9 mouse cellular contexts compared by ENCODE assay signal in genomic region chr4:111626118-111626830, GRCm38 (mm10).
DNase-seq lines count a peak whose midpoint lies in the region; ATAC-seq and TF ChIP-seq lines count a peak whose summit lies in the region.
"Had no signal": no experiment of that assay in that cellular context is flagged by ENCODE, and none has a peak within 500 bp of the region (broad histone marks: within the 10 kb centered on the region; RNA-seq: fewer than 3 reads in every experiment).

No protein-coding gene starts in this region.

- 40% methylated on average over 8 of the region's 8 CpGs for WGBS in cerebellum, adult 2 months
- 37% methylated on average over 8 of the region's 8 CpGs for WGBS in forebrain, postnatal 0 days
- 39% methylated on average over 8 of the region's 8 CpGs for WGBS in hindbrain, embryonic 11.5 days

- H3K27me3 ChIP-seq in cerebellum, adult 2 months (ENCODE audit: control insufficient read depth, insufficient read depth, low read length) = no peaks in the 10 kb centered on the region; the same call in 1 of the 2 replicates
- peaks cover 4% of the 10 kb centered on the region for H3K27me3 ChIP-seq in forebrain, postnatal 0 days (ENCODE audit: insufficient read depth, low read length)
- H3K27me3 ChIP-seq in hindbrain, embryonic 11.5 days (ENCODE audit: control insufficient read depth, insufficient read depth, low read length) = no peaks in the 10 kb centered on the region
- H3K27me3 ChIP-seq: liver, embryonic 15.5 days had no signal

- no peak overlapping the region for H3K4me2 ChIP-seq in forebrain, postnatal 0 days (ENCODE audit: low read depth)
- no peak overlapping the region for H3K4me2 ChIP-seq in hindbrain, embryonic 11.5 days (replicated peaks; ENCODE audit: low read depth, low read length)
- H3K4me2 ChIP-seq: liver, embryonic 15.5 days had no signal

- TF ChIP-seq POLR2A in cerebellum, adult 2 months (IDR thresholded peaks at IDR 0.05; ENCODE audit: borderline replicate concordance, insufficient read depth, low read length) = no peak

- no peaks in the 10 kb centered on the region for H3K9me3 ChIP-seq in forebrain, postnatal 0 days (ENCODE audit: low read length)
- H3K9me3 ChIP-seq in hindbrain, embryonic 11.5 days (ENCODE audit: control insufficient read depth, low read length) = no peaks in the 10 kb centered on the region
- H3K9me3 ChIP-seq: liver, embryonic 15.5 days had no signal

- no peaks in the 10 kb centered on the region for H3K36me3 ChIP-seq in forebrain, postnatal 0 days (ENCODE audit: insufficient read depth)
- no peaks in the 10 kb centered on the region for H3K36me3 ChIP-seq in hindbrain, embryonic 11.5 days (ENCODE audit: control insufficient read depth, insufficient read depth, low read length)
- H3K36me3 ChIP-seq: liver, embryonic 15.5 days had no signal

- TF ChIP-seq CTCF in cerebellum, adult 2 months (IDR thresholded peaks at IDR 0.05; ENCODE audit: borderline replicate concordance, insufficient read depth, low read depth, low read length) = peak; percentile 64
- TF ChIP-seq CTCF in forebrain, postnatal 0 days (IDR thresholded peaks at IDR 0.05; ENCODE audit: low read depth) = peak; percentile 88

- no peak overlapping the region for H3K9ac ChIP-seq in forebrain, postnatal 0 days
- H3K9ac ChIP-seq in hindbrain, embryonic 11.5 days (ENCODE audit: low read depth, low read length) = 0 out of 2 replicates have a peak overlapping the region, but pooled peaks have one; percentile 11
- H3K9ac ChIP-seq: liver, embryonic 15.5 days had no signal

- no peak overlapping the region for H3K4me3 ChIP-seq in cerebellum, adult 2 months (replicated peaks; ENCODE audit: insufficient read depth, low read depth, low read length)
- no peak overlapping the region for H3K4me3 ChIP-seq in forebrain, postnatal 0 days (ENCODE audit: low read depth, low read length)
- H3K4me3 ChIP-seq in hindbrain, embryonic 11.5 days (ENCODE audit: low read depth, low read length) = no peak overlapping the region
- H3K4me3 ChIP-seq: liver, embryonic 15.5 days had no signal

- DNase-seq in Muller cell, postnatal 12 days (ENCODE audit: inconsistent ontology term) = peak; percentile 74
- DNase-seq in cerebellum, adult 2 months = peak; percentile 30 to 53
- peak; percentile 78 for DNase-seq in forebrain, postnatal 0 days
- DNase-seq in hindbrain, embryonic 11.5 days (ENCODE audit: low spot score) = peak; percentile 85
- DNase-seq in layer of hippocampus, adult 9-11 months = peak; percentile 64
- peak; percentile 55 for DNase-seq in lung, postnatal 25 days (ENCODE audit: low spot score)
- DNase-seq in right cerebral cortex, adult 2 months (ENCODE audit: low spot score in 2 of 2) = peak; percentile 88 to 92
- DNase-seq in urinary bladder, postnatal 14 days (ENCODE audit: low spot score) = peak; percentile 64

- no peaks in the 10 kb centered on the region; the same call in 1 of the 2 replicates for H3K4me1 ChIP-seq in cerebellum, adult 2 months (ENCODE audit: control insufficient read depth, insufficient read depth, low read length)
- no peaks in the 10 kb centered on the region for H3K4me1 ChIP-seq in forebrain, postnatal 0 days (ENCODE audit: insufficient read depth)
- H3K4me1 ChIP-seq in hindbrain, embryonic 11.5 days (replicated peaks; ENCODE audit: control insufficient read depth, insufficient read depth, low read length) = no peaks in the 10 kb centered on the region
- H3K4me1 ChIP-seq: liver, embryonic 15.5 days had no signal

- no peak overlapping the region for H3K27ac ChIP-seq in cerebellum, adult 2 months (ENCODE audit: insufficient read depth, low read length)
- H3K27ac ChIP-seq in forebrain, postnatal 0 days (ENCODE audit: low read depth, low read length) = no peak overlapping the region
- no peak overlapping the region for H3K27ac ChIP-seq in hindbrain, embryonic 11.5 days (ENCODE audit: low read depth, low read length)
- H3K27ac ChIP-seq: liver, embryonic 15.5 days had no signal

- ATAC-seq in forebrain, postnatal 0 days = peak; percentile 73
- peak; percentile 72 for ATAC-seq in hindbrain, embryonic 11.5 days (ENCODE audit: low FRiP score)
